Comparison of ENCODE assay signal across 10 mouse cellular contexts in the genomic region with DNA sequence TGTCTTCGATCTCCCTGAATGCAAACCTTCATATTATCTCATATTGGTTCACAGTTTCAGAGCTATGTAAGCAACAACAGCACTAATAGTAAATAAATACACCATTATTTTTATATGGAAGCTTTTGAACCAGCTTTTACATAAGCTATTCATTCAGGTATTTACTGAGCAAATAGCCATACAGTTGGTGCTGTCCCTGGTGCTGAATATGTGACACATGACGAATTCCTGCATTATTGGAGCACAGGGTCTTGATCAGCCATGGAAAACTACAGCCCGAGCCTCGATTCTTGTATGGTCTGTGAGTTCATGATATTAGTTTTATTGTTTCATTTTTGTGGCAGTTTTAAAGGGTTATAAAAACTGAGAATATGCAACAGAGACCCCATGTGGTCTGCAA.
DNase-seq lines count a peak whose midpoint lies in the region; TF ChIP-seq lines count a peak whose summit lies in the region.
"Had no signal": no experiment of that assay in that cellular context is flagged by ENCODE, and none has a peak within 500 bp of the region (broad histone marks: within the 10 kb centered on the region; RNA-seq: fewer than 3 reads in every experiment).

No protein-coding gene starts in this region.

- peak; percentile 1 to 7 for DNase-seq in heart, postnatal 36 days
- DNase-seq in heart, adult 9 months (ENCODE audit: low spot score in 2 of 2): no peak
- peak; percentile 3 to 4 for DNase-seq in urinary bladder, postnatal 36 days (ENCODE audit: low spot score in 2 of 2)
- DNase-seq in urinary bladder, postnatal 4 days (ENCODE audit: low spot score in 2 of 2): no peak
- DNase-seq in kidney, postnatal 14 days: peak; percentile 55
- no peak for DNase-seq in frontal cortex, postnatal 14 days (ENCODE audit: low spot score in 2 of 2)
- no peak for DNase-seq in thymus, postnatal 0 days (ENCODE audit: low spot score)
- no peak for DNase-seq in left cerebral cortex, adult 2 months (ENCODE audit: extremely low spot score in 1 of 2, low spot score in 2 of 2)

- no peak for TF ChIP-seq CTCF in left cerebral cortex, adult 2 months (IDR thresholded peaks at IDR 0.05)

- H3K4me3 ChIP-seq in left cerebral cortex, adult 2 months: no peak overlapping the region
- H3K4me3 ChIP-seq: embryonic facial prominence, embryonic 12.5 days; midbrain, embryonic 15.5 days had no signal

- intact Hi-C loops in heart, postnatal 36 days (cut with DNase I): no loop called here
- intact Hi-C loops in left cerebral cortex, adult 2 months (cut with DNase I): no loop called here

- no peak overlapping the region for H3K27ac ChIP-seq in left cerebral cortex, adult 2 months
- H3K27ac ChIP-seq: embryonic facial prominence, embryonic 12.5 days; midbrain, embryonic 15.5 days had no signal

Comparison
In these comparisons a context has a peak if more than half of its experiments do, and no peak if none do; other contexts are left out.
1. DNase-seq: peak in heart, postnatal 36 days (2 of 2), urinary bladder, postnatal 36 days (2 of 2) and kidney, postnatal 14 days (single experiment); none in heart, adult 9 months (0 of 2), urinary bladder, postnatal 4 days (0 of 2), frontal cortex, postnatal 14 days (0 of 2), thymus, postnatal 0 days (single experiment) and left cerebral cortex, adult 2 months (0 of 2).